Mouse (Mus musculus) WW6 (cell line): ENCODE measurements around the gene Cerk.

ENCODE experiments used
- DNase-seq: peaks from one replicate; pipeline ENCODE4 v3.0.0-alpha.2; 2013; ENCODE audit warnings: low read depth, low spot score

The Cerk gene

DNA sequence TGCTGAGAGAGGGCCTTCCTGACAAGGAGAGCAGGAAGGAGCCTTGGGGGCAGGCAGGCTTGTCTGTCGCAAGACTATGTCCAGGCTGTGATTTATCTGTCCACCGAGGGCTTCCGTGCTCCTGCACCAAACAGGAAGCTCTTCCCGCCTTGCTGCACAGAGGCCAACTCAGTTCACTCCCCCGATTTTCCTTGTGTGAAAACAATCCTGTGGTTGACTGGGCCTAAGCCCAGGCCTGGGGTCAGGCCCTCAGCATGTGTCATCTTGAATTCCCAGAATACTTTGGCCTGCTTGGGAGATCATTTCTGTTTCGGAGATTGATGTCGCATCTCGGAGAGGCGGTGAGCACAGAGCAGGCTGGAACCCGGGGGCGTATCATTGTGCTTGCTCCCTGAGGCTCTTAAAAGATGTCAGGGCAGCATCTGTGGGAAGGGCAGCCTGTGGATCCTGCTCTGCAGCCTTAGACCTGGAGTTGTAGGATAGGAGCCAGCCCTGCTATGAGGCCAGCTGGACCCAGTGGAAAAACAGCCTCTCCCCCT lies 95.9 kb downstream of the Cerk start:
- no peak for DNase-seq
